Mouse (Mus musculus): ENCODE data around the gene Tmem63a. TPM values are rescaled to one million over a fixed set of nuclear protein-coding genes. Genes with fewer than 3 reads are reported as not detected.

Tmem63a gene
- total RNA-seq (2014; fragmentation: Nextera tagmentation) (29.5 and 36.9 TPM in 2 replicates), total RNA-seq (2017) (14.8 and 16.1 TPM in 2 replicates)

DNA sequence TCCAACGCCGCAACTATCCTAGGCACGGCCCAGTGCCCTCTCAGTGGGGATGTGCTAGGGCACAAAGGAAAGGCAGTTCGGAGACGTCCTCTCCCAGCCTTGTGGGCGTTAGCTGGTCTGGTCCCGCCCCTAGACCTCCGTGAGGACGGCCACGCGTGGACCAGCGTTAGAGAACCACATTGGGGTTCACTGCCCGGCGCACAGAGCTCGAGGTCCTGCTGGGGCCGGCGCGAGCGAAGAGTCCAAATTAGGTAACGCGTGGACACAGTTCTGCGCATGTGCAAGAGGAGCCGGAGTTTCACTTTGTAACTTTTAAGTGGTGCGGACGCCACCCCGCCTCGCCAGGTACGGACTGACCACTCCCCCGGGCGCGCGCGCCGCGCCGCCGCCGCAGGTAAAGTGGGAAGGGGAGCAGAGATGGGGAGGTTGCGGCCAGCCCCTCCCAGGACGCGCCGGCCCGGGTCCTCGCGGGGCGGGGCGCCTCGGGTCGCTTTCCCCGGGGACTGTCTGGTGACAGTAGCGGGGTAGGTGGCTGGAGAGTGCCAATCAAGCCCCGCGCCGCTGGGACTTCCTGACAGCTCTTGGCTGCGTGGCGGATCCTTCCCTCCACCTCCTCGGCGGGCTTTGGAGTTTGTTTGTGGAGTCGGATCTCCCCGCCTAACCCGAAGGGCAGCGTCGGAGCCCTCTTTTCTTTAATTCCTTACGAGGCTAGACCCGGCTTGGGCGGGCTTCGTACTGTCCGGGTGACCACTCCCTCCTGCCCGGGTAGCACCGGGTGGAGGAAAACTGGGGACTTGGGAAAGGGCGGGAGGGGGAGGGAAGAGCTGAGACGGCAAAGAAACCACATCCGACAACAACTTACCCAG is at the start of gene Tmem63a:
Gene Tmem63a, plus strand, starts transcription at position 179 of the 866 bp plus-strand sequence.
- ATAC-seq (replicated peaks; ENCODE audit: poor library complexity, severe bottlenecking), result peak; percentile 28

DNA sequence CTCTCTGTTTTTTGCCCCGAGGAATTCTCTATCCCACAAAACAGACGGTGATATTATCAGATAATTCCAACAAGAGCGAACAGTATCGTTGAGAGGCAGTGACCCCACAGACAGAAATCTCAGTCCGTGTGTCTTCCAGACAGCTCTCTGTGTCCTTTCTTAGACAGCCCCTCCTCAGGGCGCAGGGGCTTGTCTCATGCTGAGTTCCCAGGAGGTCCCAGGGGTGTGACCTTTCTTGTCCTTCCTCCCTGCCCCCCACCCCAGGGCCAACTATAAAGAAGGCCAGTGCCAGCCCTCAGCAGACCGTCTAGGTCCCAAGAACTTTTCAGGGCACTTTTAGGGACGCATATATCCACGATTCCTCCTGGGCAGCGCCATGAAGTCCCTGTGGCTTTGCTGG is 49.3 kb upstream of the Tmem63a start, which contains the start of gene Lefty2:
Gene Lefty2, plus strand, starts transcription at position 301 of the 400 bp plus-strand sequence.
- ATAC-seq (replicated peaks; ENCODE audit: poor library complexity, severe bottlenecking), result no peak

DNA sequence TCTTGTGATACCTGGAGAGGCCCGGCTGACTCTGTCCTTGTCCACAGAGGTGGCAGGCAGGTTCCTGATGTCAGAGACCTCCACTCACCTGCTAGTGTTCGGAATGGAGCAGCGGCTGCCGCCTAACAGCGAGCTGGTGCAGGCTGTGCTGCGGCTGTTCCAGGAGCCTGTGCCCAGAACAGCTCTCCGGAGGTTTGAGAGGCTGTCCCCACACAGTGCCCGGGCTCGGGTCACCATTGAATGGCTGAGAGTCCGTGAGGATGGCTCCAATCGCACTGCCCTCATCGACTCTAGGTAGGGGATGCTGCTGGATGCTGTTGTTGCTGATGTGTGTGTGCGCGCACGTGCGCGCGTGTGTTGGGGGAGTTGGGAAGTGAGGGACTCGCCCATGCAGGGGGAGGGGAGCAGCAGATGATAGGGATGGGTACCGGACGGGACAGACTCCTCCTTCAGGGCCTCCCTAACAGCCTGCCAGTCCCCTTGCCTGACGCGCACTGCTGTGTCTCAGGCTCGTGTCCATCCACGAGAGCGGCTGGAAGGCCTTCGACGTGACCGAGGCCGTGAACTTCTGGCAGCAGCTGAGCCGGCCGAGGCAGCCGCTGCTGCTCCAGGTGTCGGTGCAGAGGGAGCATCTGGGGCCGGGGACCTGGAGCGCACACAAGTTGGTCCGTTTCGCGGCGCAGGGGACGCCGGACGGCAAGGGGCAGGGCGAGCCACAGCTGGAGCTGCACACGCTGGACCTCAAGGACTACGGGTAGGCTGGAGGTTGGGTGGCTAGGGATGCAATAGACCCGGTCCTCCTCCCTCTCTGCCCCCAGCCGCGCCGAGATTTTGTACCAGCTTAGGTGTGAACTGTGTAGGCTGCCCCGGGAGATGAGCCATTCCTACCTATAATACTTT is 47.8 kb upstream of the Tmem63a start:
- peak; percentile 6 for ATAC-seq (replicated peaks; ENCODE audit: poor library complexity, severe bottlenecking)

DNA sequence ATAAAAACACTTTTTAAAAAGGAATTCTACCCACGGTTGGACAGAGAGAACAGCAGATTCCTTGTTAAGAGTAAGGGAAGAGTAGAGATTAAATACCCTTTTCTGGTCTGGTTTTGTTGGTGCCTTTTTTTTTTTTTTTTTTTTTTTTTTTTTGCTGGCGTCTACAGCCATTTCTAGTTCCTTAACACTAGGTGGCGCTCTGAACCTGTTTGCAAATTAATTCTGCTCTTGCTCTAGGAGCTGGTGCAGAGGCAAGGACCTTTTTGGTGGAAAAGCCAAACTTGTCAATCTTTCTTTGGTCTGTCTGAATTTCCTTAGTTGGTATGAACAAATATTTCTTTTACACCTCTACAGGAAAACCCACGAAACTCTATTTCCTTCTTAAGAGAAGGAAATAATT is 41.0 kb upstream of the Tmem63a start:
- ATAC-seq (replicated peaks; ENCODE audit: poor library complexity, severe bottlenecking), result no peak

DNA sequence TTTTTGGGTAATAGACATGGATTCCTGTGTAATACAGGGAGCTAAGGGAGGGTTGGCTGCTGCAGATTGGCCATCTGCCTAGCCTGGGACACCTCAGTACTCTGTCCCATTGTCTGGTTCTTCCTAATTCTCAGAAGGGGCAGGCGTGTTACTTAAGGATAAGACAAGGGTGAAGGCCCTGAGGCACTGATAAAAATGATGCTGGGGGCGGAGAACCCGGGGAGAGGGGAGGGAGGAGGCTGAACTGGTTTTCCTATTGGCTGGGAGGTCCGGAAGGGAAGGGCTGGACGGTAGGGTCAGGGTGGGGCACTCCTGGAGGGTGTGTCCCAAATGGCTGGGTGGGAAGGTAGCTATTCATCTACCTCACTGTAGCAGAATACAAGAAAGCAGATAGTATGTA is 39.2 kb upstream of the Tmem63a start:
- ATAC-seq (replicated peaks; ENCODE audit: poor library complexity, severe bottlenecking), result 0 out of 2 replicates have a peak, but pooled peaks have one; percentile 25

GRCm38 (mm10) chr1:180903666-180904038 is 38.5 kb upstream of the Tmem63a start:
- no peak for ATAC-seq (replicated peaks; ENCODE audit: poor library complexity, severe bottlenecking)

- peak; percentile 91 for ATAC-seq (replicated peaks; ENCODE audit: poor library complexity, severe bottlenecking)
These were observed 37.9 kb upstream of the Tmem63a start, which contains the start of gene Pycr2 for GRCm38 (mm10) chr1:180904039-180904814. Pycr2 (plus strand) TSS chr1:180904293.

DNA sequence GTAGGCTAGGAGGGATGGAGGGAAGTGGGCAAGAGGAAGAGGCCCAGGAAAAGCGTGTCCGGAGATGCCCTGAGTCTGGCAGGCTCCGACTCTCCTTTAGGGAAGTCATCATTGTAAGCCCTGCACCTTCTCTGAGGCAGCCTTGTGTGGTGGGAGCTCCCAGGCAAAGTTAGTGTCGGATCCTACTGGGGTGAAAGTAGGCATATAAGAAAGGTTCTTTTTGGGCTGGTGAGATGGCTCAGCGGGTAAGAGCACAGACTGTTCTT is 37.4 kb upstream of the Tmem63a start:
- ATAC-seq (replicated peaks; ENCODE audit: poor library complexity, severe bottlenecking), result peak; percentile 65

DNA sequence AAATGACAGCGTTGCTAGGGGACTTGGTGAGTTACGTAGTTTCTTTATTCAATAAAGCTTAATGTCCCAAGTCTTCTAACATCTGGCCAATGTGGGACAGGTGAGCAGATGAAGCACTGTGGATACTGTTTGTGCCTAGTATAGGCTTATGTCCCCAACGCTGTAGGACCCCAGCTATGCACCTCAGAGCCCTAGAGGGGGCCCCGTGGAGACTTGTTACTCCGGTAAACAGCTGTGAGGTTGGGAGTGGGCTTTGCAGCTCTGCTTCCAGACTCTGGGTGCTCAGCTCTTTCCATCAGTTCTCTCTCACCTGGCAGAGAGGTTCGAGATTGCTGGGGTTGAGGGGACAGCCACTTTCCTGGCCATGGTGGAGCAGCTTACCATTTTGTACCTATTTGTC is 36.8 kb upstream of the Tmem63a start:
- ATAC-seq (replicated peaks; ENCODE audit: poor library complexity, severe bottlenecking), result no peak

DNA sequence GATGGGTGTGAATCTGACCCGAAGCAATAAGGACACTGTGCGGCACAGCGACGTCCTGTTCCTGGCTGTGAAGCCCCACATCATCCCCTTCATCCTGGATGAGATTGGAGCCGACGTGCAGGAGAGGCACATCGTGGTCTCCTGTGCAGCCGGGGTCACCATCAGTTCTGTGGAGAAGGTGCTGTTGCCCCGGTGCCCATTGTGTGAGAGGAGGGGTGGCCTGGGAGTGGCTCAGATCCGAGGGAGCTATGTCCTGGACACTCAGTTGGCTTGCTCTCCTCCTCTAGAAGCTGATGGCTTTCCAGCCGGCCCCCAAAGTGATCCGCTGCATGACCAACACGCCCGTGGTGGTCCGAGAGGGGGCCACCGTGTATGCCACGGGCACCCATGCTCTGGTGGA is 36.3 kb upstream of the Tmem63a start:
- ATAC-seq (replicated peaks; ENCODE audit: poor library complexity, severe bottlenecking), result no peak

GRCm38 (mm10) chr1:180906461-180907147 is 35.5 kb upstream of the Tmem63a start:
- ATAC-seq (replicated peaks; ENCODE audit: poor library complexity, severe bottlenecking), result no peak

DNA sequence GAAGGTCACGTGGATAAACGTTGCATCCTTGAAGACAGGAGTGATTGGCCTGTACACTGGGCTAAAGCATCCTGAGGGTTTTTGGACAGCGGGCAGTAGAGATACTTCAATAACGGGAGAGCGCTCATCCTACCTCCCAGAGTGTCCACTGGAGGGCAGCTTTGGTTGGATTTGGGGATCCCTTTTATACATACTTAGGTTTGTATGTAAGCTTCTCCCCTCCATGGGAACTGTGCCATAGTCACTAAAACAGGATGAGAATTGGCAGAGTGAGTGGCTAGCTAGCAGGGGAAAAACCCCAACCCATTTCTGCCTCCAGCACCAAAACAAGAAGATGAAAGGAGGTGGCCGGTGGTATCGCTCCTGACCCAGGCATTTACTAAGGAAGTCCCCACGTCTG is 31.0 kb upstream of the Tmem63a start:
- 0 out of 2 replicates have a peak, but pooled peaks have one; percentile 18 for ATAC-seq (replicated peaks; ENCODE audit: poor library complexity, severe bottlenecking)

- peak; percentile 70 for ATAC-seq (replicated peaks; ENCODE audit: poor library complexity, severe bottlenecking)
These were observed 30.4 kb upstream of the Tmem63a start for GRCm38 (mm10) chr1:180911653-180912287.

DNA sequence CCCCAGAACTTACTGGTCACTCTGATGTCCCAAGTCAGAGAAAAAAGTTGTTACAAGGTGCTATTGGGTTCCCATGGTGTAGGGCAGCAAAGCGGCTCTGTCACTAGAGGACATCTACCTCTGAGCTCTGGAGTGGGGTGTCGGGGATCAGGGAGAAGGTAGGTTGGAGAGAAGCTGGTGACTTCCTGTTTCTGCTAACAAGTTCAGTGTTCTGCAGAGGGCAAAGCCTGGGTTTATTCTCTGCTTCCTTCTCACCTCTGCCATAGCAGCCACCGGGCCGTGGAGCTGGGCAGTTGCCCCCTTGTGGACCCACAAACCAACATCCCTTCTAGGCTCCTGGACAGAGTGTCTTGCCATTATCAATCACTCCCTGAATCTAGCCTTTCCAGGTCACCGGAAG is 29.4 kb upstream of the Tmem63a start:
- peak; percentile 36 for ATAC-seq (replicated peaks; ENCODE audit: poor library complexity, severe bottlenecking)

DNA sequence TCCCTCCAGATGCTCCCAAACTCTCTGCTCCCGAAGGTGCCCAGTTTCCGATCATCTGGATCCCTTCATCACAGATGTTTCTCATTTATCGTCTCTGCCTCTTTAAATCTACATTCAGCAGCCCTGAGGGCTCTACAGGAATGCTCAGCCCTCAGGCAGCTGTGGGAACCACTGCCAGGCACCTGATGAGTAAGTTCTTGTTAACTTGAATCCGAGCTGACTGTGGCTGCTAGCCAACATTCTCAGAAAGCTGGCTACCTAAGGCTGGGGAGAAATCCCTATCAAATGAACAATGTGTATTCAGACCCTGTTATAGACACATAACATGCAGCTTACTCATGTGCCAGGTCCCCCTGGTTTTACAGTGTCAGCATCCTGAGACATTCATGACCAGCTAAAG is 28.3 kb upstream of the Tmem63a start:
- no peak for ATAC-seq (replicated peaks; ENCODE audit: poor library complexity, severe bottlenecking)

DNA sequence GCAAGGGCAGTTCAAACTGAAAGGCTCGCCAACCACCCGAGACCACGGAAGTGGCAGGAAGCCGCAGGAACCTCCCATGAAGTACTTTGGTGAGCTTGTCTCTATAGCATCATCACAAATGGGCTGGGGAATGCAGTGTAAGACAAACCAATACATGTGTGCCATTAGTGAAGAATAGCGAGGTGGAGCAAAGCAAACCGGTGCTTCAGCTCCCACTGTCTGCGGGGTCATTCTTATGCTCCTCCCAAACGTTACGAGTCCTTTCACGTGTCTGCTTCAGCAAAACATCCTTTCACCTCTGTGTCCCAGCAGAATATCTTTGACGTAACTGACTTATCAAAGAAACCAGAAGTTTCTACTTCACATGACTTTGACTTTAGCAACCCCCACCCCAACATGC is 25.7 kb upstream of the Tmem63a start:
- no peak for ATAC-seq (replicated peaks; ENCODE audit: poor library complexity, severe bottlenecking)

DNA sequence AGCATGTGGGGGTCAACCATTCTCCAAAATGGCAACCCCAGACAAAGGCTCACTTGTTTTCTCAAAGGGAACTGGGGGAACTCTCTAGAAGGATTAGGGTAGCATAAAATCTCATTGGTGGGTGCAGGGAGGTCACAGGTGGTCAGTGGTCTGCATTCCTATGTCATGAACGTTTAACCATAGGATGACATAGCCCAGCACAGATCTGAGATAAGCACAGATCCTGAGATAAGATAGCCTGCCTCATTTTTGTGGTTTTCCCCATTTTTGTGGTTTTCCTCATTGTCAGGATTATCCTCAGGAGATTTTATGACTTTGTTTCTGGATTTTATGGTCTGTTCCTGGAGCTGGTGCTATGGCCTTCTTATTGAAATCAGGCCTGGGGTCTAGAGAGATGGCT is 25.1 kb upstream of the Tmem63a start:
- ATAC-seq (replicated peaks; ENCODE audit: poor library complexity, severe bottlenecking), result no peak

- ATAC-seq (replicated peaks; ENCODE audit: poor library complexity, severe bottlenecking), result peak; percentile 68
These were observed 22.5 kb upstream of the Tmem63a start for GRCm38 (mm10) chr1:180919686-180920085.

- peak; percentile 96 for ATAC-seq (replicated peaks; ENCODE audit: poor library complexity, severe bottlenecking)
These were observed 19.7 kb upstream of the Tmem63a start for GRCm38 (mm10) chr1:180922273-180923048.

All from granulocyte monocyte progenitor cell, adult 5-6 weeks (primary cell).